Mouse (Mus musculus): ENCODE measurements at regions not wholly inside any gene's neighbourhood (a gene's known extent, or its start where the extent isn't known, plus 50 kb on each side); places are given as distances from the start of the nearest gene placed in this dataset.

DNA sequence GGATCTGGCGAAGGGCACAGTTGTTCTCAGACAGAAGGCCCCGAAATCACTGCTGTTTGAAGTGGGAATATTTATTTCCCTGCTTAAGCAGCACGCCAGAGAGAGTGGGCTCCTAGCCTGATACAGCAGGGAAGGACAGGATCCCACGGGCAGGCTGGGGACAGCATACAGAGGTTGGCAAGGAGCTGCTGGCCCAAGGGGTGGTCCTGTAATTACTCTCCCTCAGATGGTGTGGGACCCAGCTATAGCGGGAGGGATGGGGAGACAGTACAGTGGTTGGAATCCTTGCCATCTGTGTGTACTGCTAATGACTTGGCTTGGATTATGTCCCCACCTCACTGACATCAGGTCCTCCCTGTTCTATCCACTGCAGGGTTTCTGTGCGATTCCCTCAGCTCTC lies 235.4 kb upstream of the 4931429L15Rik start:
- Histone ChIP-seq H3K9me3 (replicated peaks; ENCODE audit: control insufficient read depth, low read length) (no peaks in the 10 kb centered on the region), H3K4me2 (ENCODE audit: low read depth, low read length) (no peak overlapping the region), H3K36me3 (ENCODE audit: control insufficient read depth, insufficient read depth) (no peaks in the 10 kb centered on the region), H3K9ac (ENCODE audit: low read depth, low read length) (no peak overlapping the region), H3K27ac (ENCODE audit: low read length) (no peak overlapping the region), H3K4me1 (ENCODE audit: control insufficient read depth, low read depth, low read length) (no peaks in the 10 kb centered on the region), H3K4me3 (ENCODE audit: low read depth, low read length) (no peak overlapping the region), H3K27me3 (ENCODE audit: control insufficient read depth, insufficient read depth, low read depth, low read length) (no peaks in the 10 kb centered on the region)
- ATAC-seq (ENCODE audit: low read depth): no peak
- WGBS (ENCODE audit: insufficient replicate concordance): 45% methylated on average over 6 of the region's 6 CpGs

DNA sequence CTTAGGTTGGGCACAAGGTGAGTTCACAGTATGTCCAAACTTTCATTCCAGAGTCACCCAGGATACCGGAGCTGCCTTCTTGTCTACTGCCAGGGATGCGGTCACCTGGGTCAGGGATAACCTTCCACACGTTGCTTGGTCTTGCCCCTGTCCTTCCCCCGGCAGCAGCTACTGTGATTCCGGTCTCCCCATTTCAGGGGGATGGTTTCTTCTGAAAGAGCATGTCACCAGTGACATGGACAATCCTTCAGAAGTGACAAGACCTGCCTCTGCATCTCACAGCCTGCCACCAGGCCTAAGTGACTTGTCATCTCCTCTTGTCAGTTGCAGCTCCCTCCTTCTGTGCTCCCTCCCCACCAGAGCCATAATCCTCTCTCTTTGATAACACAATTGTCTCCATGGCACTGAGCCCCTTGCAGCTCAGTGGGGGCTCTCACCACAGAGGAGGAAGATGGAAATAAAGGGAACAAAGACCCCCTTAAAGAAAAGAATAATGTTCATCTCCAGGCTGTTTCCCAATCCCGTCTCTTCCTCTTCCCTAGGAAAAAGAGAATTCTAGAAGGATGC lies 234.9 kb upstream of the 4931429L15Rik start:
- Histone ChIP-seq H3K27ac (ENCODE audit: low read length) (no peak overlapping the region), H3K36me3 (ENCODE audit: control insufficient read depth, insufficient read depth) (no peaks in the 10 kb centered on the region), H3K27me3 (ENCODE audit: control insufficient read depth, insufficient read depth, low read depth, low read length) (no peaks in the 10 kb centered on the region), H3K4me1 (ENCODE audit: control insufficient read depth, low read depth, low read length) (no peaks in the 10 kb centered on the region), H3K9ac (ENCODE audit: low read depth, low read length) (no peak overlapping the region), H3K4me2 (ENCODE audit: low read depth, low read length) (no peak overlapping the region), H3K9me3 (replicated peaks; ENCODE audit: control insufficient read depth, low read length) (no peaks in the 10 kb centered on the region), H3K4me3 (ENCODE audit: low read depth, low read length) (no peak overlapping the region)
- ATAC-seq (ENCODE audit: low read depth): no peak
- WGBS (ENCODE audit: insufficient replicate concordance): 64% methylated on average over 6 of the region's 6 CpGs

DNA sequence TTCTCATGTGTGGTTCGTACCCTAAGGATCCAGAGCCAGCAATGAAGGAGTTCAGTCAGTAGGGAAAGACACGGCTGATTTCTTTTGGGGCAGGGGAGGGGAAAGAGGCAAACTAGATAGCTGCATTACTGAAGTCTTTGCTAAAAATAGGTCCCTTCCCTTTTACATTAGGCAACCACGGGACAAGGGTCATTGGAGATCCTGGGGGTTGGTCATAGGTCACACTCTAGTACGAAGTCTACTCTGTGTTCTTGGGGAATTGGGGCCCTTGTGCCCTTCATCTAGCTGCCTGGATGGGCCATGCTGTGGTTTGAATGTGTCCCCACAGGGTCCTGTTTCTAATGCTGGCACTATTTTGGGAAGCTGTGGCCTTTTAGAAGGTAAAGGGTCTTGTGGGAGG lies 229.6 kb upstream of the 4931429L15Rik start:
- ATAC-seq (ENCODE audit: low read depth): no peak
- Histone ChIP-seq H3K36me3 (ENCODE audit: control insufficient read depth, insufficient read depth) (no peaks in the 10 kb centered on the region), H3K4me1 (ENCODE audit: control insufficient read depth, low read depth, low read length) (no peaks in the 10 kb centered on the region), H3K9me3 (replicated peaks; ENCODE audit: control insufficient read depth, low read length) (no peaks in the 10 kb centered on the region), H3K27ac (ENCODE audit: low read length) (no peak overlapping the region), H3K4me2 (ENCODE audit: low read depth, low read length) (no peak overlapping the region), H3K9ac (ENCODE audit: low read depth, low read length) (no peak overlapping the region), H3K4me3 (ENCODE audit: low read depth, low read length) (no peak overlapping the region), H3K27me3 (ENCODE audit: control insufficient read depth, insufficient read depth, low read depth, low read length) (no peaks in the 10 kb centered on the region)
- 45% methylated on average over 4 of the region's 4 CpGs for WGBS (ENCODE audit: insufficient replicate concordance)

DNA sequence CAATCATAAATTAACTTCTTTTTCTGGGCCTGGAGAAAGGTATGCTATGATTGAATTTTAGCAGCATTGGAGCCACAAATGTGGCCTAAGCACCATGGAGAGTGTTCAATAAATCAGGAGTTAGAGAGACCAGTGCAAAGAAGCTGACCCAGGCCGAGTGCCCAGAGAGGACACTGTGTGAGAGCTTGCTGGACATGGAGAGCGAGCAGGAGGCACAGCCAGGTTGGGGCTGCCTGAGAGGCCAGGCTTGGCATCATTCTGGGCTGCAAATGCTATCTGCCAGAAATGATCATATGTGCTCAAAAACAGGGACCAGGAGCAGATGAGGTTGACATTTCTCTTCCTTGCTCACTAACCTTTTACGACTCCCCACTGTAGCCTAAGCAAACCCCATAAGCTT lies 224.5 kb upstream of the 4931429L15Rik start:
- H3K9ac ChIP-seq (ENCODE audit: low read depth, low read length): no peak overlapping the region
- H3K4me2 ChIP-seq (ENCODE audit: low read depth, low read length): no peak overlapping the region
- no peaks in the 10 kb centered on the region for H3K9me3 ChIP-seq (replicated peaks; ENCODE audit: control insufficient read depth, low read length)
- H3K4me1 ChIP-seq (ENCODE audit: control insufficient read depth, low read depth, low read length): no peaks in the 10 kb centered on the region
- 57% methylated on average over 3 of the region's 3 CpGs for WGBS (ENCODE audit: insufficient replicate concordance)
- no peaks in the 10 kb centered on the region for H3K36me3 ChIP-seq (ENCODE audit: control insufficient read depth, insufficient read depth)
- no peak overlapping the region for H3K27ac ChIP-seq (ENCODE audit: low read length)
- H3K4me3 ChIP-seq (ENCODE audit: low read depth, low read length): no peak overlapping the region
- no peak for ATAC-seq (ENCODE audit: low read depth)
- H3K27me3 ChIP-seq (ENCODE audit: control insufficient read depth, insufficient read depth, low read depth, low read length): no peaks in the 10 kb centered on the region

DNA sequence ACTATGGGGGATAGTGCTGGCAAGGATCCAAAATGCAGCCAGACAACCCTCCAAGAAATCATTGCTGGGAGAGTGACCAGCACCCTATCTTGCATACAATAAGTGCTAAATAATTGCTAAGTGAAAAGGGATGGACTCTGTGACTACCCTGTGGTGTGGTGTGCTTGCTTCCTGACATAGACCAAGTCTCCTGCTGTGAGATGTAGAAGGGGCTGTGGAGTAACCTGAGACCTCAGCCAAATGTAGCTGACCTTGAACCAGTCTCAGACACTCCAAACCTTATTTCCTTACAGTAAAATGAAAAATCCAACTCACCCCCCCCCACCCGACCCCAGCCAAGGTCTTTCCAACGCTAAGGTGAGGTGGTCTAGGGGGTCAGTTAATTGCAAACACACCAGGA lies 221.2 kb upstream of the 4931429L15Rik start:
- Histone ChIP-seq H3K36me3 (ENCODE audit: control insufficient read depth, insufficient read depth) (no peaks in the 10 kb centered on the region), H3K27me3 (ENCODE audit: control insufficient read depth, insufficient read depth, low read depth, low read length) (no peaks in the 10 kb centered on the region), H3K9ac (ENCODE audit: low read depth, low read length) (no peak overlapping the region), H3K27ac (ENCODE audit: low read length) (no peak overlapping the region), H3K4me1 (ENCODE audit: control insufficient read depth, low read depth, low read length) (no peaks in the 10 kb centered on the region), H3K9me3 (replicated peaks; ENCODE audit: control insufficient read depth, low read length) (no peaks in the 10 kb centered on the region), H3K4me3 (ENCODE audit: low read depth, low read length) (no peak overlapping the region), H3K4me2 (ENCODE audit: low read depth, low read length) (no peak overlapping the region)
- WGBS (ENCODE audit: insufficient replicate concordance): 49% methylated on average over 2 of the region's 2 CpGs
- no peak for ATAC-seq (ENCODE audit: low read depth)

DNA sequence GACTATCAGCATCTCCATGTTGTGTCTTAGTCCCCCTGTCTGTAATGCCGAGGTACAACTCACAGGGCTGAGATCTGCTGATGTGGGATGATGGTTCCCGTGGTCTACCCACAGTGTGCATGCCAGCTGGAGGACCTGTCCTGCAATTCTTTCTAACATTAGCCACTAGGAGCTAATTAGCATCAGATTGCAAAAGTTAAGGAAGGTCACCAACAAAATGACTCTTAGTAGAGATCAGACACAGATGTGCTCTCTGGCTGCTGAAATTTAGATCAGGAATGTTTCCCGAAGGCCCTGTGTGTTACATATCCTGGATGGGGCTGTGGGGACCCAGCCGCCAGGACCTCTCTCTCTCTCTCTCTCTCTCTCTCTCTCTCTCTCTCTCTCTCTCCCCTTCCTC lies 218.8 kb upstream of the 4931429L15Rik start:
- Histone ChIP-seq H3K4me1 (ENCODE audit: control insufficient read depth, low read depth, low read length) (no peaks in the 10 kb centered on the region), H3K27me3 (ENCODE audit: control insufficient read depth, insufficient read depth, low read depth, low read length) (no peaks in the 10 kb centered on the region), H3K4me2 (ENCODE audit: low read depth, low read length) (no peak overlapping the region), H3K9ac (ENCODE audit: low read depth, low read length) (no peak overlapping the region), H3K9me3 (replicated peaks; ENCODE audit: control insufficient read depth, low read length) (no peaks in the 10 kb centered on the region), H3K27ac (ENCODE audit: low read length) (no peak overlapping the region), H3K36me3 (ENCODE audit: control insufficient read depth, insufficient read depth) (no peaks in the 10 kb centered on the region), H3K4me3 (ENCODE audit: low read depth, low read length) (no peak overlapping the region)
- ATAC-seq (ENCODE audit: low read depth): no peak
- WGBS (ENCODE audit: insufficient replicate concordance): 48% methylated on average over 4 of the region's 4 CpGs

DNA sequence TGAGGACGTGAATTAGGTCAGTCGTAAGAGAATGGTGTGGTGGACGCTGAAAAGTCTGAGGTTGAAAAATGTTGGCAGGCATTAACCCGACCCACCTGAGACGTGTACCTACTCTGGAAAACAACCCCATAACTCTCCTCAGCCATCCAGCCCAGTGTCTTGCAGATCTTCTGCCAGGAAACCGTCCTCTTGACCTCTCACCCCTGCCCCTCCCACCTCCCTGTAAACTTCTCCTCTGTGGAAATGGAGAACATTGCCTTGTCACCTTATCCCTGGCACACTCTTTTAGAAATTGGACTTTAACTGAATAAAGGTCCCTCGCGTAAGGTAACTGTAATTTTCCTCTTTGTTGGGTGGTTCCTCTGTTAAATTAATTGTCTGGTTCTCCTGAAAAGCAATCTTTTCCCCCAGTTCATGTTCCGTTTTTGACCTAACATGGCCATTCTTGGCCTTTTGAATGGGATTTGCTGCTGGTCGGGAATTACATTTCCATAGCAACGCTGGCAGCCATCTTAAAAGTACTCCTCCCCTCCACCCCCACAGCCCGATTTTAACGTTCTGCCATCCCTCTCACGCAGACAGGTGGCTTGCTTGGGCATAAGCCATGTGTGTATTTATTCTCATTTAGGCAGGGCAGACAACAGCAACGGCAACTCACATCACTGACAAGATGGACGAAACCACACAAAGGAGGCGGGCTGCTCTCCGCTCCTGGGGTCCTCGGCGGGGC lies 196.8 kb upstream of the 4931429L15Rik start:
- no peaks in the 10 kb centered on the region for H3K9me3 ChIP-seq (replicated peaks; ENCODE audit: control insufficient read depth, low read length)
- no peaks in the 10 kb centered on the region for H3K4me1 ChIP-seq (ENCODE audit: control insufficient read depth, low read depth, low read length)
- no peak overlapping the region for H3K9ac ChIP-seq (ENCODE audit: low read depth, low read length)
- H3K4me2 ChIP-seq (ENCODE audit: low read depth, low read length): no peak overlapping the region
- 77% methylated on average over 20 of the region's 20 CpGs for WGBS (ENCODE audit: insufficient replicate concordance)
- H3K27me3 ChIP-seq (ENCODE audit: control insufficient read depth, insufficient read depth, low read depth, low read length): no peaks in the 10 kb centered on the region
- no peaks in the 10 kb centered on the region for H3K36me3 ChIP-seq (ENCODE audit: control insufficient read depth, insufficient read depth)
- no peak overlapping the region for H3K27ac ChIP-seq (ENCODE audit: low read length)
- no peak for ATAC-seq (ENCODE audit: low read depth)
- H3K4me3 ChIP-seq (ENCODE audit: low read depth, low read length): no peak overlapping the region

DNA sequence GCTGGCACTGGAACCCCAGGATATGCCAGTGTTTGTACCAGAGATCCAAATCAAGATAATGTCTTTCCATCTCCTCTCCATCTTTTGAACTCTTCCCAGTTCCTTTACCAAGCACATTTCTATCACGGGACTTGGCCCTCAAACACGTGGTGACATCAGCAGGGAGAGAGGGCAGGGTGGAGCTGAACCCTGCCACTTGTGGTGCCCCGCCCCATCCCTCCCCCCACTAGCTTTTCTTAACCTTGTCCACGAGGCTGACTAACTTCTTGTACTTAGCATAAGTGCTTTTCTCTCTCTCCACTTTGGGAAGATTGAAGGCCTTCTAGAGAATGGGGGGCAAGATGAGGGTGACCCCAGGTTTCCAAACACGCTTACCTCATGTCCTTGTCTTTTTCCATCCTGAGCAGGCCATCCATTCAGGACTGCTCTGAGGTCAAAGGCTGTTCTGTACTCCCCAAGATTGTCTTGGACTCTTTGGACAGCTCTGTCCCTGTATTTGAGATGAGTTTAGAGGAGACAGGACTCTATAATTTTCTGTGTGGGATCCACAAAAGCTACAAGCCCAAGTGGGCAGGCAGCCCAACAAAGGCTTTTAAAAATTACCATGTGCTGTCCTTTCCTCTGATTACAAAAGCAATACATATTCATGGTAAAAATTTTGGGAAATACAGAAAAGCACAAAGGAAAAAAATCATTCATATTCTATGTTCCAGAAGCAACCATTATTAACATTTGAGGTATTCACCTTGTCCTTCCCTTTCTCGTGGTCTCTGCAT lies 192.7 kb upstream of the 4931429L15Rik start:
- Histone ChIP-seq H3K9ac (ENCODE audit: low read depth, low read length) (no peak overlapping the region), H3K36me3 (ENCODE audit: control insufficient read depth, insufficient read depth) (no peaks in the 10 kb centered on the region), H3K27me3 (ENCODE audit: control insufficient read depth, insufficient read depth, low read depth, low read length) (no peaks in the 10 kb centered on the region), H3K4me2 (ENCODE audit: low read depth, low read length) (no peak overlapping the region), H3K4me1 (ENCODE audit: control insufficient read depth, low read depth, low read length) (no peaks in the 10 kb centered on the region), H3K9me3 (replicated peaks; ENCODE audit: control insufficient read depth, low read length) (no peaks in the 10 kb centered on the region), H3K4me3 (ENCODE audit: low read depth, low read length) (no peak overlapping the region), H3K27ac (ENCODE audit: low read length) (no peak overlapping the region)
- WGBS (ENCODE audit: insufficient replicate concordance): 48% methylated on average over 6 of the region's 6 CpGs
- no peak for ATAC-seq (ENCODE audit: low read depth)

DNA sequence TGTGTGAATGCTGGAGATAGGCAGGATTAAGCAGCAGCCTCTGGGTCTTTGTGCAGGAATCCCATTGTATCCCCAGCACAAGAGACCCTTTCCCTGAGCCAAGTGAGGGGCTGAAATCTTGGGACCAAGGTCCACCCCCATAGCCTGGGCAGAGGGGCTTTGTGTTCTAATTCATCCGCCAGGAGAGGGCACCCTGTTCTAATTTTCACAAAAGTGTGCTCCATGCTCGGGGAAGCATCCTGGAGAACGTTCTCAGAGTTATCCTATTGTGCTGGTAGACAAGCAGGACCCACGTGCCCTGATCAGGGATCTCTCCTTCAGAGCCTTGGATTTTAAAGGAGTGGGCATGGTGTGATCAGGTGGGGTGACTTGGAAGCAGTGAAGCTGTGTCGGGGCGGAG lies 191.5 kb upstream of the 4931429L15Rik start:
- H3K36me3 ChIP-seq (ENCODE audit: control insufficient read depth, insufficient read depth): no peaks in the 10 kb centered on the region
- H3K27me3 ChIP-seq (ENCODE audit: control insufficient read depth, insufficient read depth, low read depth, low read length): no peaks in the 10 kb centered on the region
- H3K27ac ChIP-seq (ENCODE audit: low read length): no peak overlapping the region
- no peak overlapping the region for H3K4me3 ChIP-seq (ENCODE audit: low read depth, low read length)
- no peak for ATAC-seq (ENCODE audit: low read depth)
- no peak overlapping the region for H3K9ac ChIP-seq (ENCODE audit: low read depth, low read length)
- no peak overlapping the region for H3K4me2 ChIP-seq (ENCODE audit: low read depth, low read length)
- no peaks in the 10 kb centered on the region for H3K4me1 ChIP-seq (ENCODE audit: control insufficient read depth, low read depth, low read length)
- 39% methylated on average over 6 of the region's 6 CpGs for WGBS (ENCODE audit: insufficient replicate concordance)
- H3K9me3 ChIP-seq (replicated peaks; ENCODE audit: control insufficient read depth, low read length): no peaks in the 10 kb centered on the region
